Mouse (Mus musculus): ENCODE measurements at regions not wholly inside any gene's neighbourhood (a gene's known extent, or its start where the extent isn't known, plus 50 kb on each side); places are given as distances from the start of the nearest gene placed in this dataset.
"Not testable (repeated sequence)": the region's sequence is repeated elsewhere in the genome, so short reads cannot be mapped to it uniquely, and the experiment has no call there.

- no peak overlapping the region for H3K4me3 ChIP-seq (replicated peaks; ENCODE audit: low read length)
- H3K36me3 ChIP-seq (ENCODE audit: control insufficient read depth, insufficient read depth, low read length): no peaks in the 10 kb centered on the region
- no peaks in the 10 kb centered on the region for H3K4me1 ChIP-seq (ENCODE audit: control insufficient read depth, insufficient read depth, low read length)
- no peak overlapping the region for H3K9ac ChIP-seq (ENCODE audit: low read length)
- no peaks in the 10 kb centered on the region for H3K27me3 ChIP-seq (ENCODE audit: control insufficient read depth, insufficient read depth, low read length)
- WGBS: 90% methylated on average over 22 of the region's 22 CpGs
- ATAC-seq (ENCODE audit: insufficient read depth, low FRiP score): no peak
- H3K4me2 ChIP-seq (ENCODE audit: low read depth, low read length): no peak overlapping the region
- no peaks in the 10 kb centered on the region for H3K9me3 ChIP-seq (replicated peaks; ENCODE audit: control insufficient read depth, low read length)
- H3K27ac ChIP-seq (ENCODE audit: low read length): no peak overlapping the region
Measured at GRCm38 (mm10) chr9:11277810-11278209, 373.2 kb upstream of the Cntn5 start.

- Histone ChIP-seq H3K4me2 (ENCODE audit: low read depth, low read length) (no peak overlapping the region), H3K9me3 (replicated peaks; ENCODE audit: control insufficient read depth, low read length) (no peaks in the 10 kb centered on the region), H3K4me3 (replicated peaks; ENCODE audit: low read length) (no peak overlapping the region), H3K4me1 (ENCODE audit: control insufficient read depth, insufficient read depth, low read length) (no peaks in the 10 kb centered on the region), H3K36me3 (ENCODE audit: control insufficient read depth, insufficient read depth, low read length) (no peaks in the 10 kb centered on the region), H3K27ac (ENCODE audit: low read length) (no peak overlapping the region), H3K27me3 (ENCODE audit: control insufficient read depth, insufficient read depth, low read length) (no peaks in the 10 kb centered on the region), H3K9ac (ENCODE audit: low read length) (no peak overlapping the region)
- 79% methylated on average over 4 of the region's 4 CpGs for WGBS
- ATAC-seq (ENCODE audit: insufficient read depth, low FRiP score): no peak
Measured at GRCm38 (mm10) chr9:11276966-11277365, 372.4 kb upstream of the Cntn5 start.

- Histone ChIP-seq H3K27me3 (ENCODE audit: control insufficient read depth, insufficient read depth, low read length) (no peaks in the 10 kb centered on the region), H3K27ac (ENCODE audit: low read length) (no peak overlapping the region), H3K4me3 (replicated peaks; ENCODE audit: low read length) (no peak overlapping the region), H3K36me3 (ENCODE audit: control insufficient read depth, insufficient read depth, low read length) (no peaks in the 10 kb centered on the region), H3K9ac (ENCODE audit: low read length) (no peak overlapping the region), H3K4me2 (ENCODE audit: low read depth, low read length) (no peak overlapping the region), H3K9me3 (replicated peaks; ENCODE audit: control insufficient read depth, low read length) (no peaks in the 10 kb centered on the region), H3K4me1 (ENCODE audit: control insufficient read depth, insufficient read depth, low read length) (no peaks in the 10 kb centered on the region)
- 76% methylated on average over 1 of the region's 1 CpGs for WGBS
- no peak for ATAC-seq (ENCODE audit: insufficient read depth, low FRiP score)
Measured at GRCm38 (mm10) chr9:11256848-11257247, 352.3 kb upstream of the Cntn5 start.

GRCm38 (mm10) chr9:11206829-11207228, 302.3 kb upstream of the Cntn5 start:
- H3K9me3 ChIP-seq (replicated peaks; ENCODE audit: control insufficient read depth, low read length): no peaks in the 10 kb centered on the region
- no peaks in the 10 kb centered on the region for H3K4me1 ChIP-seq (ENCODE audit: control insufficient read depth, insufficient read depth, low read length)
- no peak overlapping the region for H3K9ac ChIP-seq (ENCODE audit: low read length)
- 71% methylated on average over 6 of the region's 6 CpGs for WGBS
- ATAC-seq (ENCODE audit: insufficient read depth, low FRiP score): no peak
- no peak overlapping the region for H3K4me2 ChIP-seq (ENCODE audit: low read depth, low read length)
- no peaks in the 10 kb centered on the region for H3K27me3 ChIP-seq (ENCODE audit: control insufficient read depth, insufficient read depth, low read length)
- no peaks in the 10 kb centered on the region for H3K36me3 ChIP-seq (ENCODE audit: control insufficient read depth, insufficient read depth, low read length)
- no peak overlapping the region for H3K27ac ChIP-seq (ENCODE audit: low read length)
- no peak overlapping the region for H3K4me3 ChIP-seq (replicated peaks; ENCODE audit: low read length)

- H3K4me3 ChIP-seq (replicated peaks; ENCODE audit: low read length): no peak overlapping the region
- no peaks in the 10 kb centered on the region for H3K9me3 ChIP-seq (replicated peaks; ENCODE audit: control insufficient read depth, low read length)
- H3K4me2 ChIP-seq (ENCODE audit: low read depth, low read length): no peak overlapping the region
- H3K27me3 ChIP-seq (ENCODE audit: control insufficient read depth, insufficient read depth, low read length): no peaks in the 10 kb centered on the region
- H3K4me1 ChIP-seq (ENCODE audit: control insufficient read depth, insufficient read depth, low read length): no peaks in the 10 kb centered on the region
- H3K36me3 ChIP-seq (ENCODE audit: control insufficient read depth, insufficient read depth, low read length): no peaks in the 10 kb centered on the region
- no peak for ATAC-seq (ENCODE audit: insufficient read depth, low FRiP score)
- no peak overlapping the region for H3K27ac ChIP-seq (ENCODE audit: low read length)
- H3K9ac ChIP-seq (ENCODE audit: low read length): no peak overlapping the region
Measured at GRCm38 (mm10) chr9:11206267-11206666, 301.7 kb upstream of the Cntn5 start.

GRCm38 (mm10) chr9:11192183-11192582, 287.6 kb upstream of the Cntn5 start:
- ATAC-seq (ENCODE audit: insufficient read depth, low FRiP score): no peak
- Histone ChIP-seq H3K36me3 (ENCODE audit: control insufficient read depth, insufficient read depth, low read length) (no peaks in the 10 kb centered on the region), H3K9ac (ENCODE audit: low read length) (no peak overlapping the region), H3K27ac (ENCODE audit: low read length) (no peak overlapping the region), H3K9me3 (replicated peaks; ENCODE audit: control insufficient read depth, low read length) (no peaks in the 10 kb centered on the region), H3K27me3 (ENCODE audit: control insufficient read depth, insufficient read depth, low read length) (no peaks in the 10 kb centered on the region), H3K4me1 (ENCODE audit: control insufficient read depth, insufficient read depth, low read length) (no peaks in the 10 kb centered on the region), H3K4me2 (ENCODE audit: low read depth, low read length) (no peak overlapping the region), H3K4me3 (replicated peaks; ENCODE audit: low read length) (no peak overlapping the region)
- WGBS: 37% methylated on average over 2 of the region's 2 CpGs

- Histone ChIP-seq H3K9me3 (replicated peaks; ENCODE audit: control insufficient read depth, low read length) (no peaks in the 10 kb centered on the region), H3K4me1 (ENCODE audit: control insufficient read depth, insufficient read depth, low read length) (no peaks in the 10 kb centered on the region), H3K27ac (ENCODE audit: low read length) (no peak overlapping the region), H3K4me2 (ENCODE audit: low read depth, low read length) (no peak overlapping the region), H3K27me3 (ENCODE audit: control insufficient read depth, insufficient read depth, low read length) (no peaks in the 10 kb centered on the region), H3K4me3 (replicated peaks; ENCODE audit: low read length) (no peak overlapping the region), H3K9ac (ENCODE audit: low read length) (no peak overlapping the region), H3K36me3 (ENCODE audit: control insufficient read depth, insufficient read depth, low read length) (no peaks in the 10 kb centered on the region)
- 87% methylated on average over 1 of the region's 1 CpGs for WGBS
- no peak for ATAC-seq (ENCODE audit: insufficient read depth, low FRiP score)
Measured at GRCm38 (mm10) chr9:11145799-11146198, 241.2 kb upstream of the Cntn5 start.

- no peaks in the 10 kb centered on the region for H3K36me3 ChIP-seq (ENCODE audit: control insufficient read depth, insufficient read depth, low read length)
- no peak overlapping the region for H3K4me2 ChIP-seq (ENCODE audit: low read depth, low read length)
- ATAC-seq (ENCODE audit: insufficient read depth, low FRiP score): no peak
- no peak overlapping the region for H3K9ac ChIP-seq (ENCODE audit: low read length)
- H3K4me1 ChIP-seq (ENCODE audit: control insufficient read depth, insufficient read depth, low read length): no peaks in the 10 kb centered on the region
- H3K9me3 ChIP-seq (replicated peaks; ENCODE audit: control insufficient read depth, low read length): no peaks in the 10 kb centered on the region
- WGBS: 75% methylated on average over 5 of the region's 5 CpGs
- no peaks in the 10 kb centered on the region for H3K27me3 ChIP-seq (ENCODE audit: control insufficient read depth, insufficient read depth, low read length)
- no peak overlapping the region for H3K27ac ChIP-seq (ENCODE audit: low read length)
- no peak overlapping the region for H3K4me3 ChIP-seq (replicated peaks; ENCODE audit: low read length)
Measured at GRCm38 (mm10) chr9:11126833-11127232, 222.3 kb upstream of the Cntn5 start.

- Histone ChIP-seq H3K4me1 (ENCODE audit: control insufficient read depth, insufficient read depth, low read length) (no peaks in the 10 kb centered on the region), H3K9me3 (replicated peaks; ENCODE audit: control insufficient read depth, low read length) (no peaks in the 10 kb centered on the region), H3K36me3 (ENCODE audit: control insufficient read depth, insufficient read depth, low read length) (no peaks in the 10 kb centered on the region), H3K27ac (ENCODE audit: low read length) (no peak overlapping the region), H3K27me3 (ENCODE audit: control insufficient read depth, insufficient read depth, low read length) (no peaks in the 10 kb centered on the region), H3K9ac (ENCODE audit: low read length) (no peak overlapping the region), H3K4me2 (ENCODE audit: low read depth, low read length) (no peak overlapping the region), H3K4me3 (replicated peaks; ENCODE audit: low read length) (no peak overlapping the region)
- ATAC-seq (ENCODE audit: insufficient read depth, low FRiP score): no peak
Measured at GRCm38 (mm10) chr9:11119153-11119552, 214.6 kb upstream of the Cntn5 start.

- H3K27ac ChIP-seq (ENCODE audit: low read length); H3K4me2 ChIP-seq (ENCODE audit: low read depth, low read length); H3K9me3 ChIP-seq (replicated peaks; ENCODE audit: control insufficient read depth, low read length); H3K27me3 ChIP-seq (ENCODE audit: control insufficient read depth, insufficient read depth, low read length); H3K36me3 ChIP-seq (ENCODE audit: control insufficient read depth, insufficient read depth, low read length); H3K9ac ChIP-seq (ENCODE audit: low read length); H3K4me1 ChIP-seq (ENCODE audit: control insufficient read depth, insufficient read depth, low read length); ATAC-seq (ENCODE audit: insufficient read depth, low FRiP score); H3K4me3 ChIP-seq (replicated peaks; ENCODE audit: low read length): not testable (repeated sequence)
- 82% methylated on average over 3 of the region's 3 CpGs for WGBS
Measured at GRCm38 (mm10) chr9:11107828-11108227, 203.3 kb upstream of the Cntn5 start.

All from stomach, embryonic 16.5 days (tissue).